Mouse (Mus musculus): Measurements from ENCODE around the gene Col24a1.

DNA sequence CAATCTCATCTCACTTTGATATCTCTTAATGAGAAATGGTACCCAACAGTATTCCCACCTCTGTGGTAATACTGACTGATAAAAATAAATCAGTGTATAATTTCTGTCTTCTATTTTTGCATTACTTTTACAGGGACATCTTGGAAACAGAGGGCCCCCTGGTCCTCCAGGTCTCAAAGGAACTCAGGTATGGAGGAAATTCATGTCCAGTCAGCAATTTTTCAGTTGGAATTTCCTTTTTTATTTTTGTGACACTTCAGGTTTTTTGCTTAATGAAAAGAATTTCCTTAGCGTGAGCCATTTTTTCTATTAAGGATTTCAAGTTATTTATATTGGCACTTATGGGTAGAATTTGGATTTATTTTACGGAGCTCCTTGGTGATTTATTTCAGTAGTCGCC lies 106.9 kb downstream of the Col24a1 start:
- TF ChIP-seq CTCF (IDR thresholded peaks at IDR 0.05; ENCODE audit: extremely low read depth, insufficient read depth, insufficient read length, insufficient replicate concordance) (no peak), POLR2A (IDR thresholded peaks at IDR 0.05; ENCODE audit: low read depth, low read length) (no peak)

Data from spleen, adult 2 months (tissue).